Mouse (Mus musculus): ENCODE measurements at regions not wholly inside any gene's neighbourhood (a gene's known extent, or its start where the extent isn't known, plus 50 kb on each side); places are given as distances from the start of the nearest gene placed in this dataset.

DNA sequence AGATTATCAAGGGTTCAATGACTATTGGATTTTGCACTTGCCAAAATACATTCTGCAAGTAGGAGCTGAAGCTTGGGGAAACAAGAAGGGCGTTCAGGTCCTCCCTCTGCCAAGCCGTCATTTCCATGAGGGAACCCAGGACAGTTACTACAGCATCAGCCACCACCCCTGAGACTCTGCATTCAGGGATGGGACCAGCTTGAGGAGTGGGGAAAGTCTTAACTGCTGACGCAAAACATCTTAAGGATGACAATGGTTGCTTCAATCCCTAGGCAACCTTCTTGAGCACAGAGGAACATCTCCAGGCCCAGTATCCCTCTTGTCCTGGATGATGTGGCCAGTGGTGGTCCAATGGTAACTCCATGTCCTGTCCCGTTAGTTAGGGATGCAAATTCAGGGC lies 137.2 kb upstream of the Noct start:
- Histone ChIP-seq H3K4me3 (ENCODE audit: low read depth, low read length) (no peak overlapping the region), H3K9me3 (ENCODE audit: control insufficient read depth, low read length) (no peaks in the 10 kb centered on the region), H3K27ac (ENCODE audit: low read depth, low read length) (no peak overlapping the region), H3K27me3 (ENCODE audit: control insufficient read depth, insufficient read depth, low read length) (no peaks in the 10 kb centered on the region), H3K4me2 (replicated peaks; ENCODE audit: low read depth, low read length) (no peak overlapping the region), H3K4me1 (replicated peaks; ENCODE audit: control insufficient read depth, insufficient read depth, low read length) (no peaks in the 10 kb centered on the region), H3K9ac (ENCODE audit: low read depth, low read length) (no peak overlapping the region), H3K36me3 (ENCODE audit: control insufficient read depth, insufficient read depth, low read length) (no peaks in the 10 kb centered on the region)
- WGBS, result 90% methylated on average over 4 of the region's 4 CpGs
- no peak for DNase-seq (ENCODE audit: low spot score)
- ATAC-seq (ENCODE audit: low FRiP score), result no peak

DNA sequence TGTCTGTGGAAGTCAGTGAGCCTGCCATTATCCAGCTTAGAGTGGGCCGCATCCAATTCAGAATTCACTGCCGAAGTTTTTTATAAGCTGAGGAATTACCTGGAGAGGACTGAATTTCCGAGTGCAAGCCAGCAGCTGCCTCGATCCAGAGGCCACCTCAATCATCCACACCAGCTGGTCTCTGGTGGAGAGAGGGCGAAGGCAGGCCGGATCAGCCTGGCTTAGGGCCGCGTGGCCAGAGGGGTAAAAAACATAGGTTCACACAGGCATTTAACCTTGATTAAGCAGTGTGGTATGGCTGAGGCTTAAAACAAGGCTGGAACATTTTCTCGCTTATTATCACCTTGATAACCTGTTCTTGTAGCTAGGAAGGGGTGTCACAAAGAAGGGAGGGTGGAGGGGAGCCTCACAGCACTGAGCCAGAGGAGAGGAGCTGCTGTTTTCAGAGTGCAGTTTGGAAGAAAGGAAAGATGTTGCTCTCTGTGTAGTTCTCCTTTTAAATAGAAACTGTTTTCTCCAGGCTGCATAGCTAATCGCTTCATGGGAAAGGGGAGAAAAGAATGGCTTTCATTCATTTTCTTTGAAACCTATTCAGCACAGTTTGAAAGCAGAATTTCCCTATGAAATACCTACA lies 135.1 kb upstream of the Noct start:
- no peak overlapping the region for H3K9ac ChIP-seq (ENCODE audit: low read depth, low read length)
- H3K9me3 ChIP-seq (ENCODE audit: control insufficient read depth, low read length), result no peaks in the 10 kb centered on the region
- H3K36me3 ChIP-seq (ENCODE audit: control insufficient read depth, insufficient read depth, low read length), result no peaks in the 10 kb centered on the region
- no peak overlapping the region for H3K4me3 ChIP-seq (ENCODE audit: low read depth, low read length)
- no peaks in the 10 kb centered on the region for H3K27me3 ChIP-seq (ENCODE audit: control insufficient read depth, insufficient read depth, low read length)
- peak overlapping the region; percentile 58 for H3K27ac ChIP-seq (ENCODE audit: low read depth, low read length)
- WGBS, result 60% methylated on average over 10 of the region's 10 CpGs
- H3K4me2 ChIP-seq (replicated peaks; ENCODE audit: low read depth, low read length), result no peak overlapping the region
- DNase-seq (ENCODE audit: low spot score), result no peak
- no peaks in the 10 kb centered on the region for H3K4me1 ChIP-seq (replicated peaks; ENCODE audit: control insufficient read depth, insufficient read depth, low read length)
- ATAC-seq (ENCODE audit: low FRiP score), result peak; percentile 68

GRCm38 (mm10) chr3:51091478-51091877 lies 132.8 kb upstream of the Noct start:
- no peak for DNase-seq (ENCODE audit: low spot score)

GRCm38 (mm10) chr3:51092079-51093028 lies 131.9 kb upstream of the Noct start:
- Histone ChIP-seq H3K36me3 (ENCODE audit: control insufficient read depth, insufficient read depth, low read length) (no peaks in the 10 kb centered on the region), H3K4me1 (replicated peaks; ENCODE audit: control insufficient read depth, insufficient read depth, low read length) (no peaks in the 10 kb centered on the region), H3K4me3 (ENCODE audit: low read depth, low read length) (no peak overlapping the region), H3K4me2 (replicated peaks; ENCODE audit: low read depth, low read length) (no peak overlapping the region), H3K27me3 (ENCODE audit: control insufficient read depth, insufficient read depth, low read length) (no peaks in the 10 kb centered on the region), H3K9ac (ENCODE audit: low read depth, low read length) (no peak overlapping the region), H3K9me3 (ENCODE audit: control insufficient read depth, low read length) (no peaks in the 10 kb centered on the region), H3K27ac (ENCODE audit: low read depth, low read length) (no peak overlapping the region)
- 79% methylated on average over 12 of the region's 12 CpGs for WGBS
- ATAC-seq (ENCODE audit: low FRiP score) (no peak), DNase-seq (ENCODE audit: low spot score) (no peak)

More at GRCm38 (mm10) chr3:51091478-51091877, 132.8 kb upstream of the Noct start:
- Histone ChIP-seq H3K36me3 (ENCODE audit: control insufficient read depth, insufficient read depth, low read length) (no peaks in the 10 kb centered on the region), H3K9ac (ENCODE audit: low read depth, low read length) (no peak overlapping the region), H3K4me1 (replicated peaks; ENCODE audit: control insufficient read depth, insufficient read depth, low read length) (no peaks in the 10 kb centered on the region), H3K27ac (ENCODE audit: low read depth, low read length) (no peak overlapping the region), H3K9me3 (ENCODE audit: control insufficient read depth, low read length) (no peaks in the 10 kb centered on the region), H3K4me3 (ENCODE audit: low read depth, low read length) (no peak overlapping the region), H3K27me3 (ENCODE audit: control insufficient read depth, insufficient read depth, low read length) (no peaks in the 10 kb centered on the region), H3K4me2 (replicated peaks; ENCODE audit: low read depth, low read length) (no peak overlapping the region)
- ATAC-seq (ENCODE audit: low FRiP score), result no peak
- WGBS, result 64% methylated on average over 4 of the region's 4 CpGs

DNA sequence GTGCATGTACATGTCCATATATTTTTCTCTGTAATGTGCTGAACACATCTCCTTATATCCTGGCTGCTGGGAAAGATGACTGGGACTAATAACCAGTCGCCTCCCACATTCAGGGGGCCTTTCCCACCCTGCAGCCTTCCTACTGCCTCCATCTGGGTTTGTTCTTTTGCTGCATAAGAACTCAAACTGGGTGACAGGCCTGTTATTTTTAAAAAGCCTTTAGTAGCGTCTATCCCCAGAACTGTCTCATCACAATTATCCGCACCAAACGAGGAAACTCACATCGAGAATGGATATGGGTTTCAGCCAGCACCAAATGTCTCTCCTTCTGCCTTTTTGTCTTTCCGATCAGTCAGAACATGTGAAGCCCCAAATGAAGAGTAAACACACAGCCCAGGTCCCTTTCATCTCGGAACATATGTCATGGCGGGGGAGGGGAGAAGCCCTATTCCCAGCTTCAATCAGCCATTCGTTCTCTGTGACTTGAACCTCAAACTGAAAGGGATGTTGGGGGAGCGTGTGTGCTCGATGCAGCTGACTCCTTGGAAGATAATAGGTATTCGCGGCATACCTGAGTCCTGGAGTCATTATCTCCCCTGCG lies 128.3 kb upstream of the Noct start:
- Histone ChIP-seq H3K4me3 (ENCODE audit: low read depth, low read length) (no peak overlapping the region), H3K9me3 (ENCODE audit: control insufficient read depth, low read length) (no peaks in the 10 kb centered on the region), H3K27me3 (ENCODE audit: control insufficient read depth, insufficient read depth, low read length) (no peaks in the 10 kb centered on the region), H3K27ac (ENCODE audit: low read depth, low read length) (peak overlapping the region; percentile 27; the same call in 1 of the 2 replicates), H3K9ac (ENCODE audit: low read depth, low read length) (0 out of 2 replicates have a peak overlapping the region, but pooled peaks have one; percentile 7), H3K36me3 (ENCODE audit: control insufficient read depth, insufficient read depth, low read length) (no peaks in the 10 kb centered on the region), H3K4me2 (replicated peaks; ENCODE audit: low read depth, low read length) (no peak overlapping the region), H3K4me1 (replicated peaks; ENCODE audit: control insufficient read depth, insufficient read depth, low read length) (no peaks in the 10 kb centered on the region)
- DNase-seq (ENCODE audit: low spot score), result peak; percentile 48
- peak; percentile 64; the same call in 1 of the 2 replicates for ATAC-seq (ENCODE audit: low FRiP score)
- 33% methylated on average over 14 of the region's 14 CpGs for WGBS

GRCm38 (mm10) chr3:51096545-51096944 lies 127.7 kb upstream of the Noct start:
- Histone ChIP-seq H3K4me2 (replicated peaks; ENCODE audit: low read depth, low read length) (no peak overlapping the region), H3K4me1 (replicated peaks; ENCODE audit: control insufficient read depth, insufficient read depth, low read length) (no peaks in the 10 kb centered on the region), H3K27me3 (ENCODE audit: control insufficient read depth, insufficient read depth, low read length) (no peaks in the 10 kb centered on the region), H3K27ac (ENCODE audit: low read depth, low read length) (no peak overlapping the region), H3K9ac (ENCODE audit: low read depth, low read length) (no peak overlapping the region), H3K36me3 (ENCODE audit: control insufficient read depth, insufficient read depth, low read length) (no peaks in the 10 kb centered on the region), H3K9me3 (ENCODE audit: control insufficient read depth, low read length) (no peaks in the 10 kb centered on the region), H3K4me3 (ENCODE audit: low read depth, low read length) (no peak overlapping the region)
- WGBS, result 41% methylated on average over 6 of the region's 6 CpGs
- no peak for DNase-seq (ENCODE audit: low spot score)
- ATAC-seq (ENCODE audit: low FRiP score), result peak; percentile 52; the same call in 1 of the 2 replicates

GRCm38 (mm10) chr3:51097362-51097761 lies 126.9 kb upstream of the Noct start:
- Histone ChIP-seq H3K27me3 (ENCODE audit: control insufficient read depth, insufficient read depth, low read length) (no peaks in the 10 kb centered on the region), H3K4me2 (replicated peaks; ENCODE audit: low read depth, low read length) (no peak overlapping the region), H3K9ac (ENCODE audit: low read depth, low read length) (no peak overlapping the region), H3K27ac (ENCODE audit: low read depth, low read length) (no peak overlapping the region), H3K36me3 (ENCODE audit: control insufficient read depth, insufficient read depth, low read length) (no peaks in the 10 kb centered on the region), H3K4me1 (replicated peaks; ENCODE audit: control insufficient read depth, insufficient read depth, low read length) (no peaks in the 10 kb centered on the region), H3K9me3 (ENCODE audit: control insufficient read depth, low read length) (no peaks in the 10 kb centered on the region), H3K4me3 (ENCODE audit: low read depth, low read length) (no peak overlapping the region)
- WGBS, result 88% methylated on average over 10 of the region's 10 CpGs
- DNase-seq (ENCODE audit: low spot score) (no peak), ATAC-seq (ENCODE audit: low FRiP score) (no peak)

GRCm38 (mm10) chr3:51099966-51100365 lies 124.3 kb upstream of the Noct start:
- WGBS, result 90% methylated on average over 7 of the region's 7 CpGs
- no peak overlapping the region for H3K27ac ChIP-seq (ENCODE audit: low read depth, low read length)
- no peaks in the 10 kb centered on the region for H3K9me3 ChIP-seq (ENCODE audit: control insufficient read depth, low read length)
- H3K27me3 ChIP-seq (ENCODE audit: control insufficient read depth, insufficient read depth, low read length), result no peaks in the 10 kb centered on the region
- no peak overlapping the region for H3K4me3 ChIP-seq (ENCODE audit: low read depth, low read length)
- H3K4me1 ChIP-seq (replicated peaks; ENCODE audit: control insufficient read depth, insufficient read depth, low read length), result no peaks in the 10 kb centered on the region
- DNase-seq (ENCODE audit: low spot score), result no peak
- no peak overlapping the region for H3K4me2 ChIP-seq (replicated peaks; ENCODE audit: low read depth, low read length)
- no peak for ATAC-seq (ENCODE audit: low FRiP score)
- H3K9ac ChIP-seq (ENCODE audit: low read depth, low read length), result no peak overlapping the region
- H3K36me3 ChIP-seq (ENCODE audit: control insufficient read depth, insufficient read depth, low read length), result no peaks in the 10 kb centered on the region

All from hindbrain, embryonic 11.5 days (tissue).